Mouse (Mus musculus): ENCODE results near the gene 4930447F04Rik. TPM values are rescaled to one million over a fixed set of nuclear protein-coding genes. Genes with fewer than 3 reads are reported as not detected.

Gene 4930447F04Rik
- not detected in 2 replicates for polyA plus RNA-seq (2015; fragmentation: Nextera tagmentation; extraction: Ambion mirVana)

DNA sequence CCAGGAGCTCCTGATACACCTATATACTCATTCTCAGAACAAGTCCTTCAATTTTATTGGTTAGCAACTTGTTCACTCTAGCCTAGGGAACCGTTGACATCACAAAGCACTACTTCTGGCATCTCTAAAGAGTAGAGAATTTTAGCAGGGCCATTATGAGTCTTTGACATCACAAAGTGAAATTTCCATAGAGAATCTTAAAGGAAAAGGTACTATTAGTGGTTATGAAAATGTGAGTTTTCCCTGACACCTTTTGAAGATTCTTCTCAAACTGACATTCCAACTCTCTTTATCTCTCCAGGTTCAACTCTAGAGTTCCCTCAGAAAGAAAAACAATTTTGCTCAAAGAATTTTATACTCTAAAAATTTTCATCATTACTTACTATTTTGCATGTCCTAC lies at the start of gene 4930447F04Rik:
Gene 4930447F04Rik (minus strand): TSS at position 101 of the 400 bp plus-strand sequence.

